Mouse (Mus musculus): Measurements from ENCODE around the gene Ifnl2.

- TF ChIP-seq CTCF (IDR thresholded peaks at IDR 0.05; ENCODE audit: control insufficient read depth, insufficient read depth, low read length) (peak; percentile 68), POLR2A (IDR thresholded peaks at IDR 0.05; ENCODE audit: borderline replicate concordance, control insufficient read depth, low read depth, low read length) (no peak)
Observed at GRCm38 (mm10) chr7:28490410-28490809, 19.8 kb downstream of the Ifnl2 start.

Data from bone marrow, adult 2 months (tissue).